Mouse (Mus musculus) inflammation-experienced regulatory T-cells (primary cell): ENCODE data around the gene Zfp738. TPM values are rescaled to one million over a fixed set of nuclear protein-coding genes. Genes with fewer than 3 reads are reported as not detected.

Source experiments
- polyA plus RNA-seq, 2 experiments: library from polyadenylated mRNA; unstranded; fragments of 100-300 nt; shearing (Covaris generic); gene quantifications; one replicate each; pipeline ENCODE4 v1.2.1; 2017

Gene Zfp738
- 10 to 100 TPM; 20.8 to 23.2 TPM for polyA plus RNA-seq

GRCm38 (mm10) chr13:67686971-67687370 lies at the start of gene Zfp738:
Gene Zfp738 (minus strand): TSS chr13:67687071.

GRCm38 (mm10) chr13:67728641-67729318 lies 41.9 kb upstream of the Zfp738 start, which contains the start of gene Zfp65:
Gene Zfp65 (minus strand): TSS chr13:67729173.

GRCm38 (mm10) chr13:67637294-67638007 lies 49.4 kb downstream of the Zfp738 start, which contains the start of the genes Gm49345 and Zfp729a:
Gene Gm49345 (minus strand): TSS chr13:67637769.
Gene Zfp729a (minus strand): TSS chr13:67637791.

GRCm38 (mm10) chr13:67609066-67609876 lies 77.6 kb downstream of the Zfp738 start, which contains the start of gene Zfp729b:
Gene Zfp729b (minus strand): TSS chr13:67609707.

Other genes starting within 250 kb of the Zfp738 start
- gene Zfp874a, start 235.4 kb downstream of the Zfp738 start, polyA plus RNA-seq, result 10 to 100 TPM in 1 of 2 experiments, 1 to 10 TPM in 1; 9.0 to 15.1 TPM
- gene Zfp874b, start 202.8 kb downstream of the Zfp738 start, polyA plus RNA-seq, result 10 to 100 TPM in 1 of 2 experiments, 1 to 10 TPM in 1; 7.6 to 13.0 TPM
- gene Zfp58, start 186.5 kb downstream of the Zfp738 start, polyA plus RNA-seq, result 10 to 100 TPM; 14.6 to 21.7 TPM
- under 1 TPM in 1 of 2 experiments, not detected in 1; 0.36 TPM for gene Gm26965, start 160.9 kb downstream of the Zfp738 start, polyA plus RNA-seq
- 10 to 100 TPM; 37.3 to 43.0 TPM for gene Zfp87, start 160.9 kb downstream of the Zfp738 start, polyA plus RNA-seq
- 10 to 100 TPM; 16.6 to 20.8 TPM for gene Zfp748, start 133.2 kb downstream of the Zfp738 start, polyA plus RNA-seq
- 1 to 10 TPM; 5.5 to 5.8 TPM for gene Zfp729b, start 77.4 kb downstream of the Zfp738 start, polyA plus RNA-seq
- gene Gm49345, start 49.3 kb downstream of the Zfp738 start, polyA plus RNA-seq, result 1 to 10 TPM; 1.0 to 3.9 TPM
- gene Zfp729a, start 49.3 kb downstream of the Zfp738 start, polyA plus RNA-seq, result 1 to 10 TPM; 6.9 to 8.2 TPM
- gene Zfp65, start 42.1 kb upstream of the Zfp738 start, polyA plus RNA-seq, result 1 to 10 TPM; 5.8 to 6.7 TPM
- gene Zfp85, start 68.2 kb upstream of the Zfp738 start, polyA plus RNA-seq, result 1 to 10 TPM; 8.2 to 9.0 TPM
- gene Zfp493, start 92.6 kb upstream of the Zfp738 start, polyA plus RNA-seq, result 1 to 10 TPM in 1 of 2 experiments, under 1 TPM in 1; 0.90 to 1.2 TPM
- 1 to 10 TPM; 4.0 to 8.7 TPM for gene Zfp273, start 126.7 kb upstream of the Zfp738 start, polyA plus RNA-seq
- gene Gm10037, start 144.0 kb upstream of the Zfp738 start, polyA plus RNA-seq, result 1 to 10 TPM in 1 of 2 experiments, not detected in 1; 2.2 TPM
- gene BC048507, start 176.3 kb upstream of the Zfp738 start, polyA plus RNA-seq, result 1 to 10 TPM in 1 of 2 experiments, under 1 TPM in 1; 0.59 to 4.2 TPM